Mouse (Mus musculus) right cerebral cortex, adult 2 months (tissue): ENCODE measurements around the gene Anxa11.
"Not testable (repeated sequence)": the region's sequence is repeated elsewhere in the genome, so short reads cannot be mapped to it uniquely, and the experiment has no call there.

Source experiments
- DNase-seq, 2 experiments: peaks; one replicate each; pipeline ENCODE4 v3.0.0; 2021 to 2022; ENCODE audit warnings: low spot score in 2 of 2

Gene Anxa11

DNA sequence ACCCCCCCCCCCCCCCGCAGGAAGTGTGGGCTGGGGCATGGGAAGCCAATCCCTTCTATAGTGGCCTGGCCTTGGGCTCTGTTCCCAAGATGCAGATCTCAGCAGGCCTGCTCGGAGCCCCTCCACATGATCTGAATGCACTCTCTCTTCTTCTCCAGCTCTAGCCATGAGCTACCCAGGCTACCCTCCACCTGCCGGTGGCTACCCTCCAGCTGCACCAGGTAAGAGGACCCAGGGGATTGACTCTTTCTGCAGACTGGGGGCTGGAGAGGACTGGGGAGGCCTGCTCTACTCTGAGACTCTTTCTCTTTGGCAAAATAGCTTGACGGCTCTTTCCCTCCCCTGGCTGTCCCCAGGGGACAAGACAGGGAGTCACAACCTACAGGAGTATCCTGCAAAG, 26.8 kb downstream of the Anxa11 start:
- no peak for DNase-seq

DNA sequence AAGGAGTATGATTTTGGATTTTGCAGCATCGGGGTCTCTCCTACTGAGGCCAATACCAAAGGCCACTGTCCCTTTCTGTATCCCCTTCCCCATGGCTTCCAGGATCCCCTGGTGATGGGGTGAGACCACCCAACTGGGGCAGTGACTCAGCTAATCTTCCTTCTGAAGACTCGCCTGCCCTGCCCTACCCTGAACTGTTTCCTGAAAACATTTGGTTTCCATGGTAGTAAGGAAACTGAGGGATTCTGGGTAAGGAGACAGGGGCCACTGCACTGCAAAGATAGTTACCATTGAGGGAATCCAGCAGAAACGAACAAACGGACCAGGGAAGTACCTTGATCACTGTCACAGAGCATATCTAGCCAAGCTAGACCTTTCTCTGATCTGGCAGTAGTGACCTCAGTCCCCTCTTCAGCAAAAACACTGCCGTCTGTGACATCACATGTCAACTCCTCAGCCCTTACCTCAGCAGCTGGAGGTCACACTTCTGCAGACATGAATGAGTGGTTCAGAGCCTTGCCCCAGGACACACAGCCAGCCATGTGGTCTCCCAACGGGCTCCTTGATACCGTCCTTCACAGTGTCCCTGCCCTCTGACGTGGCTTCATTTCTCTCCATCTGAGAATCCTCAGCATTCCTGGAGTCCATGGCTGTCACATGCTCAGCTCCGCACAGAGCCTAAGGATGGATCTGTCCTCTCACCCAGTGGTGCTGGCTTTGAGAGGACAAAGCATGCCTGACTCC, 27.4 kb downstream of the Anxa11 start:
- DNase-seq, result no peak

DNA sequence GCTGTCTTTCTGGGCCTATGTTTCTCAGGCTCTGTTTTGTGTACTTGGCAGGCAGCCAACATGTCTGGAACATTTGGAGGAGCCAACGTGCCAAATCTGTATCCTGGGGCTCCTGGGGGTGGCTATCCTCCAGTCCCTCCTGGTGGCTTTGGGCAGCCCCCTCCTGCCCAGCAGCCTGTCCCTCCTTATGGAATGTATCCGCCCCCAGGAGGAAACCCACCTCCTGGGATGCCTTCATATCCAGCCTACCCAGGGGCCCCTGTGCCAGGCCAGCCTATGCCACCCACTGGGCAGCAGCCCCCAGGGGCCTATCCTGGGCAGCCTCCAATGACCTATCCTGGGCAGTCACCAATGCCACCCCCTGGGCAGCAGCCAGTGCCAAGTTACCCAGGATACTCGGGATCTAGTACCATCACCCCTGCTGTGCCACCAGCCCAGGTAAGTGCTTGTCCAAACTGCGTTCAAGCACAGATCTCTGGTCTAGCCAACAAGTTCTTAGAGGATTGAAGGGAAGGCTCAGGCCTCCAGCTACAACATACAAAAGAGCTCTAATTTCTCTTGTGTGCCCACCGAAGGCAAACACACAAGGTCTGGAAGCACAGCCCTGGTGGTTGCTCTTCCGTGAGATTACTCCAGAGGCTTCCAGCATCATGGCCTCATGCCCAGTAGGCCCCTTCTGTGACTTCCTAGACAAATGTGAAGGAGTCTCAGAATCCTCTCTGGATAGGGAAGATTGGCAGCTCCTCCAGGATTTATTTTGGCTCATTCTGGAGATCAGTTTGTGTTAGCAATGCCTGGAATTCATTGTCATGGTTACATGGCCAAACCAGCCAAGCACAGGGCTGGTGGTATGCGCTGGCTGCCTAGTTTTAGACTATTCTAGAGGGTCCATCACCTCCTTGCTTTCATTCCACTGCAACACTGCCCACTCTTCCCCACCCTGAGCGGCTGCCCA, 30.8 kb downstream of the Anxa11 start:
- DNase-seq, result peak in 1 of 2 experiments; percentile 53

- DNase-seq, result not testable (repeated sequence)
Measured at GRCm38 (mm10) chr14:25876640-25877039, 34.7 kb downstream of the Anxa11 start.

- DNase-seq, result not testable (repeated sequence)
Measured at GRCm38 (mm10) chr14:25881769-25882168, 39.8 kb downstream of the Anxa11 start.

- not testable (repeated sequence) for DNase-seq
Measured at GRCm38 (mm10) chr14:25885886-25886285, 43.9 kb downstream of the Anxa11 start.

- not testable (repeated sequence) for DNase-seq
Measured at GRCm38 (mm10) chr14:25894566-25894965, 52.6 kb downstream of the Anxa11 start.

DNA sequence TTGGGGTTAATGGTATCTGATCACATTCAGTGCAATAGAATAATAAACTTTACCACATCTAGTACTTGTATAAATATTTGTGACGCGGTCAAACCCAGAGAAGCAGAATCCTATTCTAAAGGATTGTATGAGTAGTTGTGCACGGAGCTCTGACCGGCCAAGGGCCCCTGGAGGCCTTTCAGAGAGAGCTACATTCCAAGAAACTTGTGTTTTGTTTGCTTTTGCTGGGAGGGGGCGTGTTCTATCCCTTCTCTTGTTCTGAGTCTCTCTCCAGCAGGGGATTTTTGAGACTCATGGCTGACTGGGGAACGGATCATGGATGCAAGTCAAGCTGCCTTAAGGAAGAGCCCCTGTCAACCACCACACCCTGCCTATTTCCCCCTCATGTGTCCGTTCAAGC, 53.7 kb downstream of the Anxa11 start:
- DNase-seq, result not testable (repeated sequence)

DNA sequence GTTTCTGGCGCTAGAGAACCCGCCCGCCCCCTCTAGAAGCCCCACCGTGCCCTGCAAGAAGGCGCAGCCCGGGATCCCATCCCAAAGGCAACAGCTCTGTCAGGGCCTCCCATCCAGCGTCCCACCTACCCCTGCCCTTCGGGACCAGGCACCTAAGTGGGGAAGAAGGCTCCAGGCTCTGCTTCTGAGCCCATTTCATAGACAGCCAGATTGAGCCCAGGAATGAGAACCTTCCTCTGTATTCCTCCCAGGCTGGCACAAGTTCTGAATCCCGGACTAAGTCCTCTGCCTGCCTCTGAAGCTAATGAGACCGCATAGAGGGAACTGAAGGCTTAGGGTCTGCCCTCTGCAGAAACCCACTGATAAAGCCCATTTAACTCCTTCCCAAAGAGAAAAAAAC, 61.0 kb downstream of the Anxa11 start, which contains the start of gene Plac9a:
Gene Plac9a (minus strand): TSS at position 101 of the 400 bp plus-strand sequence.
- DNase-seq, result not testable (repeated sequence)

DNA sequence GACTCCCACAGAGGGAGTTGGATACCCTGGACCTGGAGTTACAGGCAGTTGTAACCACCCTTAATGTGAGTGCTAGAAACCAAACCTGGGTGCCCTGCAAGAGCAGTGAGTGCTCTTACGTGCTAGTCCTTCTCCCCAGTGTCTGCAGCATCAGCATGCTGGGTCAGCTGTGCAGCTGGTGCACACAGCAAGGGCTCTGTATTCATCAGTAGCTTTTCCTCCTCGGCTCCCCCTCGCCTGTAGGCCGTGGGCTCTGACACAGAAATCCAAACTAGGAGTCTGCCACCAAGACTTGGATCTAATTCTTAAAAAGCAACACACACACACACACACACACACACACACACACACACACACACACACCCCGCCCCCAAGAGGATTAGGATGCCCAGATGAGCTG, 63.3 kb downstream of the Anxa11 start:
- peak; percentile 8 to 27 for DNase-seq

DNA sequence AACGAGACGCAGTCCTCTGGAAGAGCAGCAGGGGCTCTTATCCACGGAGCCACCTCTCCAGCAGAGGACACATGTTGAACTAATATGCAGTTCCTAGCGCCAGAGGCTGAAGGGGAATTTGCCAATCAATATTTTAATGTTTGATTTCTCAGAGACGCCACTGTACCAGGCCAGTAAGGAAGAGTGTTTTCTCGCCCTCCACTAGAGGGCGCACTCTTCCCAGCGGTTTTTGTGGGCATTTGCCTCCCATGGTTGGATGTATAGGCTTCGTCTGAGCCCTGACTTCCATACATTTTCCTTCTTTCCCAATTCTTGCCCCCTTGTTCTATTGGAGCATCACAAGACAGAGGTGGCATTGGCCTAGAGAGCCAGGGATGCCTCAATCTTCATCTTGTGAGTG, 65.3 kb downstream of the Anxa11 start:
- not testable (repeated sequence) for DNase-seq

DNA sequence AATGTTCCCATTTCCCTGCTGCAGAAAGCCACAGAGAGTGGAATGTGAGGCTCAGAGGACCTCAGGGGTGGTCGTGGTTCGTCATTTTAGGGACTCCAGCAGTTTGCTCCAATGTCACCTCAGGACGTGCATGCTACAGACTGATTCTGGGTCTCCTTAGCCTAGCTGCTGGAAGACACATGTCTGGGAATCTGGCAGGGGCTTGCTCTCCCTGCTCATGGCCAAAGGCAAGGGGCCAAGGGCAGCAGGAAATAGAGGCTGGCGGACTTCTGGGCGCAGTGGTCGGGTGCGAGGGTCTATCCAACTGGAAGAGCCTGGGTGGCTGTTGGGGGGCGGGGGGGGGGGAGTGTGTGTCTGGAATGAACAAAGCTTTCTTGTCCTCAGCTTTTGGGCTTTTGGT, 67.0 kb downstream of the Anxa11 start:
- not testable (repeated sequence) for DNase-seq

- not testable (repeated sequence) for DNase-seq
Measured at GRCm38 (mm10) chr14:25918427-25919170, 76.6 kb downstream of the Anxa11 start.

GRCm38 (mm10) chr14:25926814-25927561, 85.0 kb downstream of the Anxa11 start:
- DNase-seq, result not testable (repeated sequence)

DNA sequence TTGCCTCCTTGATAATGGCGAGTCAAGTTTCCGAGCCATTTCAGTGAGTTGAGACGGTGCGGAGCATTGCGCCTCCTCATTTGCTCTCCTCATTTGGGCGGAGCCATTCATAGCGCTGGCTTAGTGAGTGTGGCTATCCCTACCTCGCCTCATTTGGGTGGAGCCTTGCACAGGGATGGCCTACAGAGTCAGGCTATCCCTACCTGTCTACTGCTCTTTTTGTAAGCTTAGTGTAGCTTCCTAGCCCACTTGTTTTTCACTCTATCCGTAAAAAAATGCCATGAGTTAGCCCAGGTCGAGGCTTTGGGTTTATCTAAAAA, 85.6 kb downstream of the Anxa11 start, which contains the start of gene Tmem254a:
Gene Tmem254a (minus strand): TSS at position 111 of the 320 bp plus-strand sequence.
- not testable (repeated sequence) for DNase-seq
